In genomic region chr14:31970245-31970830, GRCm38 (mm10) we compare ENCODE assay signal across 18 mouse cellular contexts. TPM values are rescaled to one million over a fixed set of nuclear protein-coding genes. Genes with fewer than 3 reads are reported as not detected.
DNase-seq lines count a peak whose midpoint lies in the region; ATAC-seq and TF ChIP-seq lines count a peak whose summit lies in the region.
"Had no signal": no experiment of that assay in that cellular context is flagged by ENCODE, and none has a peak within 500 bp of the region (broad histone marks: within the 10 kb centered on the region; RNA-seq: fewer than 3 reads in every experiment).

No protein-coding gene starts in this region.

- no peaks in the 10 kb centered on the region for H3K9me3 ChIP-seq in heart, embryonic 13.5 days
- no peaks in the 10 kb centered on the region for H3K9me3 ChIP-seq in erythroblast, embryonic 14.5 days (ENCODE audit: control insufficient read depth, low read length)
- no peaks in the 10 kb centered on the region for H3K9me3 ChIP-seq in liver, embryonic 16.5 days (replicated peaks; ENCODE audit: control insufficient read depth, low read length)
- no peaks in the 10 kb centered on the region for H3K9me3 ChIP-seq in midbrain, postnatal 0 days (ENCODE audit: low read length)
- H3K9me3 ChIP-seq: limb, embryonic 13.5 days; midbrain, embryonic 15.5 days; neural tube, embryonic 13.5 days had no signal

- WGBS in heart, embryonic 13.5 days = 65% methylated on average over 3 of the region's 3 CpGs
- 60% methylated on average over 3 of the region's 3 CpGs for WGBS in liver, embryonic 16.5 days (ENCODE audit: insufficient replicate concordance)
- WGBS in midbrain, postnatal 0 days = 89% methylated on average over 3 of the region's 3 CpGs

- no peak overlapping the region for H3K4me3 ChIP-seq in heart, embryonic 13.5 days
- peak overlapping the region; percentile 56 for H3K4me3 ChIP-seq in erythroblast, embryonic 14.5 days (replicated peaks)
- no peak overlapping the region for H3K4me3 ChIP-seq in liver, embryonic 16.5 days (ENCODE audit: low read depth, low read length)
- H3K4me3 ChIP-seq in midbrain, postnatal 0 days (ENCODE audit: low read depth, low read length) = no peak overlapping the region
- H3K4me3 ChIP-seq: limb, embryonic 13.5 days; midbrain, embryonic 15.5 days; neural tube, embryonic 13.5 days had no signal

- H3K4me2 ChIP-seq in heart, embryonic 13.5 days = peak overlapping the region; percentile 13; the same call in 1 of the 2 replicates
- H3K4me2 ChIP-seq in liver, embryonic 16.5 days (ENCODE audit: low read depth, low read length) = peak overlapping the region; percentile 52
- no peak overlapping the region for H3K4me2 ChIP-seq in midbrain, postnatal 0 days (ENCODE audit: low read depth, low read length, poor library complexity, severe bottlenecking)
- H3K4me2 ChIP-seq: limb, embryonic 13.5 days; midbrain, embryonic 15.5 days; neural tube, embryonic 13.5 days had no signal

- no peak for ATAC-seq in heart, embryonic 13.5 days (ENCODE audit: extremely low read depth, insufficient number of reproducible peaks, low FRiP score, low TSS enrichment)
- peak; percentile 62 for ATAC-seq in liver, embryonic 16.5 days (ENCODE audit: low read depth)
- ATAC-seq in midbrain, postnatal 0 days (ENCODE audit: low FRiP score) = no peak
- ATAC-seq: forebrain, embryonic 16.5 days; hindbrain, postnatal 0 days; midbrain, embryonic 15.5 days had no signal

- H3K27ac ChIP-seq in heart, embryonic 13.5 days (replicated peaks) = no peak overlapping the region
- peak overlapping the region; percentile 96 for H3K27ac ChIP-seq in liver, embryonic 16.5 days (ENCODE audit: low read length)
- H3K27ac ChIP-seq in midbrain, postnatal 0 days (ENCODE audit: low read depth, low read length) = no peak overlapping the region
- H3K27ac ChIP-seq: hindbrain, postnatal 0 days; limb, embryonic 13.5 days; midbrain, embryonic 15.5 days; neural tube, embryonic 13.5 days had no signal

- H3K4me1 ChIP-seq in heart, embryonic 13.5 days = no peaks in the 10 kb centered on the region
- H3K4me1 ChIP-seq in erythroblast, embryonic 14.5 days (ENCODE audit: control insufficient read depth) = peaks cover 71% of the 10 kb centered on the region
- peaks cover 51% of the 10 kb centered on the region for H3K4me1 ChIP-seq in liver, embryonic 16.5 days (ENCODE audit: control insufficient read depth, low read depth, low read length)
- H3K4me1 ChIP-seq in midbrain, postnatal 0 days (ENCODE audit: insufficient read depth, low read length) = no peaks in the 10 kb centered on the region
- H3K4me1 ChIP-seq: limb, embryonic 13.5 days; midbrain, embryonic 15.5 days; neural tube, embryonic 13.5 days had no signal

- peak; percentile 35 for DNase-seq in cerebellum, adult 11-12 months
- DNase-seq in cerebellum, adult 8-10 months = no peak
- DNase-seq in heart, adult 11 months = no peak
- no peak for DNase-seq in midbrain, postnatal 0 days (ENCODE audit: low spot score)
- DNase-seq in left cerebral cortex, postnatal 36 days (ENCODE audit: low spot score in 2 of 2) = no peak
- DNase-seq: gastrocnemius, postnatal 10 days; heart, postnatal 14 days; kidney, adult 2 months; kidney, postnatal 4 days; lung, postnatal 4 days had no signal

- intact Hi-C loops in left cerebral cortex, postnatal 36 days (cut with DNase I) = no loop called here

- no peaks in the 10 kb centered on the region for H3K27me3 ChIP-seq in heart, embryonic 13.5 days (replicated peaks)
- peaks cover 5% of the 10 kb centered on the region for H3K27me3 ChIP-seq in erythroblast, embryonic 14.5 days (ENCODE audit: control insufficient read depth)
- no peaks in the 10 kb centered on the region for H3K27me3 ChIP-seq in liver, embryonic 16.5 days (ENCODE audit: control insufficient read depth, insufficient read depth, low read depth, low read length)
- H3K27me3 ChIP-seq in midbrain, postnatal 0 days (ENCODE audit: insufficient read depth, low read length) = no peaks in the 10 kb centered on the region
- H3K27me3 ChIP-seq: limb, embryonic 13.5 days; midbrain, embryonic 15.5 days; neural tube, embryonic 13.5 days had no signal

- TF ChIP-seq CTCF in midbrain, postnatal 0 days (IDR thresholded peaks at IDR 0.05) = no peak

- H3K36me3 ChIP-seq in heart, embryonic 13.5 days = no peaks in the 10 kb centered on the region
- H3K36me3 ChIP-seq in erythroblast, embryonic 14.5 days (ENCODE audit: control insufficient read depth) = peaks cover 6% of the 10 kb centered on the region
- H3K36me3 ChIP-seq in liver, embryonic 16.5 days (ENCODE audit: control insufficient read depth, insufficient read depth) = no peaks in the 10 kb centered on the region
- no peaks in the 10 kb centered on the region for H3K36me3 ChIP-seq in midbrain, postnatal 0 days (ENCODE audit: insufficient read depth, low read length)
- H3K36me3 ChIP-seq: limb, embryonic 13.5 days; midbrain, embryonic 15.5 days; neural tube, embryonic 13.5 days had no signal

- H3K9ac ChIP-seq in heart, embryonic 13.5 days = no peak overlapping the region
- H3K9ac ChIP-seq in liver, embryonic 16.5 days (ENCODE audit: low read depth, low read length) = peak overlapping the region; percentile 49
- H3K9ac ChIP-seq in midbrain, postnatal 0 days (replicated peaks; ENCODE audit: low read length, poor library complexity, severe bottlenecking) = no peak overlapping the region
- H3K9ac ChIP-seq: limb, embryonic 13.5 days; midbrain, embryonic 15.5 days; neural tube, embryonic 13.5 days had no signal

RNA-seq across cellular contexts. Expression of gene Galnt15, which starts 58.5 kb away (rescaled TPM):
- 0.23 and 0.24 TPM in 2 replicates for polyA plus RNA-seq in heart, embryonic 13.5 days (2015; fragmentation: Nextera tagmentation; extraction: Ambion mirVana)
- polyA plus RNA-seq in erythroblast, embryonic 14.5 days (2012) = not detected in 2 replicates
- 0.01 TPM in 1 of 2 replicates, not detected in the other for polyA plus RNA-seq in liver, embryonic 16.5 days (2015; fragmentation: Nextera tagmentation; extraction: Ambion mirVana)
- total RNA-seq in midbrain, postnatal 0 days (2014; rRNA removed) = 1.9 TPM in 2 replicates
- 0.59 and 0.77 TPM in 2 replicates for polyA plus RNA-seq in midbrain, postnatal 0 days (2015; fragmentation: Nextera tagmentation; extraction: Ambion mirVana)
- total RNA-seq in left cerebral cortex, postnatal 36 days (2021) = 1 to 10 TPM; 2.6 to 2.7 TPM
